Mouse (Mus musculus) kidney, postnatal 36 days (tissue): ENCODE measurements at regions not wholly inside any gene's neighbourhood (a gene's known extent, or its start where the extent isn't known, plus 50 kb on each side); places are given as distances from the start of the nearest gene placed in this dataset.

Source experiments
- DNase-seq, 2 experiments: peaks; one replicate each; pipeline ENCODE4 v3.0.0; 2021 to 2022; ENCODE audit warnings: mixed read lengths in 2 of 2

GRCm38 (mm10) chr16:74739194-74740135 lies 327.8 kb upstream of the Robo2 start:
- DNase-seq, result no peak

GRCm38 (mm10) chr16:74732940-74733776 lies 321.5 kb upstream of the Robo2 start:
- no peak for DNase-seq

- DNase-seq, result no peak
Observed at GRCm38 (mm10) chr16:74730169-74730794, 318.7 kb upstream of the Robo2 start.

- DNase-seq, result no peak
Observed at GRCm38 (mm10) chr16:74723217-74723616, 311.6 kb upstream of the Robo2 start.

GRCm38 (mm10) chr16:74718154-74718553 lies 306.5 kb upstream of the Robo2 start:
- DNase-seq, result no peak

GRCm38 (mm10) chr16:74717622-74718021 lies 306.0 kb upstream of the Robo2 start:
- DNase-seq, result no peak

- peak; percentile 13 to 60 for DNase-seq
Observed at GRCm38 (mm10) chr16:74714950-74715349, 303.3 kb upstream of the Robo2 start.

GRCm38 (mm10) chr16:74712515-74712914 lies 300.9 kb upstream of the Robo2 start:
- DNase-seq, result no peak

GRCm38 (mm10) chr16:74702067-74702466 lies 290.4 kb upstream of the Robo2 start:
- no peak for DNase-seq

GRCm38 (mm10) chr16:74683371-74683770 lies 271.7 kb upstream of the Robo2 start:
- no peak for DNase-seq

GRCm38 (mm10) chr16:74675586-74675985 lies 264.0 kb upstream of the Robo2 start:
- DNase-seq, result no peak

GRCm38 (mm10) chr16:74671466-74671865 lies 259.8 kb upstream of the Robo2 start:
- no peak for DNase-seq

- DNase-seq, result no peak
Observed at GRCm38 (mm10) chr16:74664337-74664736, 252.7 kb upstream of the Robo2 start.

- no peak for DNase-seq
Observed at GRCm38 (mm10) chr16:74651244-74651643, 239.6 kb upstream of the Robo2 start.

GRCm38 (mm10) chr16:74649207-74649606 lies 237.6 kb upstream of the Robo2 start:
- no peak for DNase-seq

GRCm38 (mm10) chr16:74648384-74648783 lies 236.8 kb upstream of the Robo2 start:
- peak; percentile 7 to 10 for DNase-seq

- no peak for DNase-seq
Observed at GRCm38 (mm10) chr16:74644750-74645366, 233.2 kb upstream of the Robo2 start.

GRCm38 (mm10) chr16:74639805-74640204 lies 228.2 kb upstream of the Robo2 start:
- no peak for DNase-seq

GRCm38 (mm10) chr16:74637638-74638037 lies 226.0 kb upstream of the Robo2 start:
- no peak for DNase-seq

- no peak for DNase-seq
Observed at GRCm38 (mm10) chr16:74625783-74626182, 214.2 kb upstream of the Robo2 start.

GRCm38 (mm10) chr16:74612072-74612471 lies 200.4 kb upstream of the Robo2 start:
- DNase-seq, result no peak

- DNase-seq, result no peak
Observed at GRCm38 (mm10) chr16:74609564-74609963, 197.9 kb upstream of the Robo2 start.

GRCm38 (mm10) chr16:74598361-74598760 lies 186.7 kb upstream of the Robo2 start:
- no peak for DNase-seq
